Mouse (Mus musculus): ENCODE measurements around the gene Stx1a. TPM values are rescaled to one million over a fixed set of nuclear protein-coding genes. Genes with fewer than 3 reads are reported as not detected.
"Not testable (repeated sequence)": the region's sequence is repeated elsewhere in the genome, so short reads cannot be mapped to it uniquely, and the experiment has no call there.

Gene Stx1a
- total and polyA plus RNA-seq, 2 experiments = 0.09 to 1.3 TPM

- peaks cover 8% of the 10 kb centered on the region for H3K4me1 ChIP-seq (ENCODE audit: control insufficient read depth, insufficient read depth, low read length)
- no peak overlapping the region for H3K9ac ChIP-seq (ENCODE audit: low read depth, low read length)
- no peaks in the 10 kb centered on the region for H3K27me3 ChIP-seq (ENCODE audit: control insufficient read depth, insufficient read depth, low read length)
- H3K4me3 ChIP-seq (ENCODE audit: insufficient read depth, low read depth, low read length) = no peak overlapping the region
- no peaks in the 10 kb centered on the region for H3K79me2 ChIP-seq (ENCODE audit: control insufficient read depth, insufficient read depth, low read length)
- H3K36me3 ChIP-seq (ENCODE audit: control insufficient read depth, insufficient read depth, low read length) = no peaks in the 10 kb centered on the region
- 94% methylated on average over 3 of the region's 3 CpGs for WGBS
- TF ChIP-seq POLR2A (IDR thresholded peaks at IDR 0.05; ENCODE audit: extremely low read depth, insufficient read depth, low read length) (no peak), CTCF (IDR thresholded peaks at IDR 0.05; ENCODE audit: low read depth, low read length) (no peak)
- no peak for DNase-seq (ENCODE audit: extremely low read depth, low read depth, low spot score)
- no peak overlapping the region for H3K27ac ChIP-seq (replicated peaks; ENCODE audit: insufficient read depth, low read depth, low read length)
Observed at GRCm38 (mm10) chr5:135044575-135044974, 21.3 kb downstream of the Stx1a start.

GRCm38 (mm10) chr5:135048539-135048938, 25.3 kb downstream of the Stx1a start:
- Histone ChIP-seq H3K27ac (replicated peaks; ENCODE audit: insufficient read depth, low read depth, low read length) (no peak overlapping the region), H3K4me1 (ENCODE audit: control insufficient read depth, insufficient read depth, low read length) (no peaks in the 10 kb centered on the region; the same call in 1 of the 2 replicates), H3K79me2 (ENCODE audit: control insufficient read depth, insufficient read depth, low read length) (no peaks in the 10 kb centered on the region), H3K36me3 (ENCODE audit: control insufficient read depth, insufficient read depth, low read length) (no peaks in the 10 kb centered on the region), H3K4me3 (ENCODE audit: insufficient read depth, low read depth, low read length) (no peak overlapping the region), H3K9ac (ENCODE audit: low read depth, low read length) (no peak overlapping the region), H3K27me3 (ENCODE audit: control insufficient read depth, insufficient read depth, low read length) (no peaks in the 10 kb centered on the region)
- 95% methylated on average over 5 of the region's 5 CpGs for WGBS
- no peak for DNase-seq (ENCODE audit: extremely low read depth, low read depth, low spot score)
- TF ChIP-seq CTCF (IDR thresholded peaks at IDR 0.05; ENCODE audit: low read depth, low read length) (no peak), POLR2A (IDR thresholded peaks at IDR 0.05; ENCODE audit: extremely low read depth, insufficient read depth, low read length) (no peak)

- not testable (repeated sequence) for H3K36me3 ChIP-seq (ENCODE audit: control insufficient read depth, insufficient read depth, low read length); H3K4me1 ChIP-seq (ENCODE audit: control insufficient read depth, insufficient read depth, low read length); H3K27ac ChIP-seq (replicated peaks; ENCODE audit: insufficient read depth, low read depth, low read length); H3K4me3 ChIP-seq (ENCODE audit: insufficient read depth, low read depth, low read length); H3K9ac ChIP-seq (ENCODE audit: low read depth, low read length); H3K27me3 ChIP-seq (ENCODE audit: control insufficient read depth, insufficient read depth, low read length); H3K79me2 ChIP-seq (ENCODE audit: control insufficient read depth, insufficient read depth, low read length); DNase-seq (ENCODE audit: extremely low read depth, low read depth, low spot score)
- WGBS = 95% methylated on average over 6 of the region's 6 CpGs
Observed at GRCm38 (mm10) chr5:135049268-135049667, 26.0 kb downstream of the Stx1a start.

- H3K27me3 ChIP-seq (ENCODE audit: control insufficient read depth, insufficient read depth, low read length) = no peaks in the 10 kb centered on the region
- 92% methylated on average over 12 of the region's 12 CpGs for WGBS
- no peaks in the 10 kb centered on the region for H3K79me2 ChIP-seq (ENCODE audit: control insufficient read depth, insufficient read depth, low read length)
- H3K36me3 ChIP-seq (ENCODE audit: control insufficient read depth, insufficient read depth, low read length) = peaks cover 2% of the 10 kb centered on the region; the same call in 1 of the 2 replicates
- no peak overlapping the region for H3K4me3 ChIP-seq (ENCODE audit: insufficient read depth, low read depth, low read length)
- no peak for DNase-seq (ENCODE audit: extremely low read depth, low read depth, low spot score)
- no peak overlapping the region for H3K9ac ChIP-seq (ENCODE audit: low read depth, low read length)
- no peak overlapping the region for H3K27ac ChIP-seq (replicated peaks; ENCODE audit: insufficient read depth, low read depth, low read length)
- H3K4me1 ChIP-seq (ENCODE audit: control insufficient read depth, insufficient read depth, low read length) = no peaks in the 10 kb centered on the region
- TF ChIP-seq CTCF (IDR thresholded peaks at IDR 0.05; ENCODE audit: low read depth, low read length) (no peak), POLR2A (IDR thresholded peaks at IDR 0.05; ENCODE audit: extremely low read depth, insufficient read depth, low read length) (no peak)
Observed at GRCm38 (mm10) chr5:135053356-135053755, 30.1 kb downstream of the Stx1a start.

GRCm38 (mm10) chr5:135063629-135064381, 40.5 kb downstream of the Stx1a start, which contains the start of gene Dnajc30:
Gene Dnajc30 (plus strand): TSS chr5:135064202.
- peak within 1 kb of the TSS; percentile 90 for H3K27ac ChIP-seq (replicated peaks; ENCODE audit: insufficient read depth, low read depth, low read length)
- H3K4me3 ChIP-seq (ENCODE audit: insufficient read depth, low read depth, low read length) = peak within 1 kb of the TSS; percentile 92
- H3K9ac ChIP-seq (ENCODE audit: low read depth, low read length) = peak within 1 kb of the TSS; percentile 95
- peaks cover 8% of the 10 kb centered on the region; the same call in 1 of the 2 replicates for H3K79me2 ChIP-seq (ENCODE audit: control insufficient read depth, insufficient read depth, low read length)
- peak; percentile 80 for TF ChIP-seq POLR2A (IDR thresholded peaks at IDR 0.05; ENCODE audit: extremely low read depth, insufficient read depth, low read length)
- TF ChIP-seq CTCF (IDR thresholded peaks at IDR 0.05; ENCODE audit: low read depth, low read length) = no peak
- DNase-seq (ENCODE audit: extremely low read depth, low read depth, low spot score) = peak; percentile 80
- H3K27me3 ChIP-seq (ENCODE audit: control insufficient read depth, insufficient read depth, low read length) = no peaks in the 10 kb centered on the region
- H3K4me1 ChIP-seq (ENCODE audit: control insufficient read depth, insufficient read depth, low read length) = peaks cover 7% of the 10 kb centered on the region
- under 1% methylated on average over 52 of the region's 52 CpGs for WGBS
- H3K36me3 ChIP-seq (ENCODE audit: control insufficient read depth, insufficient read depth, low read length) = peaks cover 6% of the 10 kb centered on the region; the same call in 1 of the 2 replicates

- no peak for DNase-seq (ENCODE audit: extremely low read depth, low read depth, low spot score)
- H3K27me3 ChIP-seq (ENCODE audit: control insufficient read depth, insufficient read depth, low read length) = no peaks in the 10 kb centered on the region
- no peak for TF ChIP-seq CTCF (IDR thresholded peaks at IDR 0.05; ENCODE audit: low read depth, low read length)
- no peak for TF ChIP-seq POLR2A (IDR thresholded peaks at IDR 0.05; ENCODE audit: extremely low read depth, insufficient read depth, low read length)
- H3K27ac ChIP-seq (replicated peaks; ENCODE audit: insufficient read depth, low read depth, low read length) = peak overlapping the region; percentile 90
- H3K9ac ChIP-seq (ENCODE audit: low read depth, low read length) = peak overlapping the region; percentile 95
- H3K4me3 ChIP-seq (ENCODE audit: insufficient read depth, low read depth, low read length) = peak overlapping the region; percentile 92
- H3K79me2 ChIP-seq (ENCODE audit: control insufficient read depth, insufficient read depth, low read length) = peaks cover 8% of the 10 kb centered on the region; the same call in 1 of the 2 replicates
- WGBS = under 1% methylated on average over 40 of the region's 40 CpGs
- peaks cover 7% of the 10 kb centered on the region for H3K4me1 ChIP-seq (ENCODE audit: control insufficient read depth, insufficient read depth, low read length)
- H3K36me3 ChIP-seq (ENCODE audit: control insufficient read depth, insufficient read depth, low read length) = peaks cover 5% of the 10 kb centered on the region; the same call in 1 of the 2 replicates
Observed at GRCm38 (mm10) chr5:135064382-135064766, 41.1 kb downstream of the Stx1a start.

GRCm38 (mm10) chr5:135064909-135065446, 41.7 kb downstream of the Stx1a start, which contains the start of gene Bud23:
Gene Bud23 (minus strand): TSS chr5:135064959.
- peak within 1 kb of the TSS; percentile 90 for H3K27ac ChIP-seq (replicated peaks; ENCODE audit: insufficient read depth, low read depth, low read length)
- not testable (repeated sequence) for H3K27me3 ChIP-seq (ENCODE audit: control insufficient read depth, insufficient read depth, low read length); H3K36me3 ChIP-seq (ENCODE audit: control insufficient read depth, insufficient read depth, low read length); H3K79me2 ChIP-seq (ENCODE audit: control insufficient read depth, insufficient read depth, low read length); DNase-seq (ENCODE audit: extremely low read depth, low read depth, low spot score); H3K4me1 ChIP-seq (ENCODE audit: control insufficient read depth, insufficient read depth, low read length)
- H3K4me3 ChIP-seq (ENCODE audit: insufficient read depth, low read depth, low read length) = peak within 1 kb of the TSS; percentile 92
- 61% methylated on average over 9 of the region's 9 CpGs for WGBS
- peak within 1 kb of the TSS; percentile 95 for H3K9ac ChIP-seq (ENCODE audit: low read depth, low read length)
